Mouse (Mus musculus) kidney, postnatal 36 days (tissue): ENCODE measurements around the gene Pigu.

Experiments
- DNase-seq, 2 experiments: peaks; one replicate each; pipeline ENCODE4 v3.0.0; 2021 to 2022; ENCODE audit warnings: mixed read lengths in 2 of 2

The Pigu gene

DNA sequence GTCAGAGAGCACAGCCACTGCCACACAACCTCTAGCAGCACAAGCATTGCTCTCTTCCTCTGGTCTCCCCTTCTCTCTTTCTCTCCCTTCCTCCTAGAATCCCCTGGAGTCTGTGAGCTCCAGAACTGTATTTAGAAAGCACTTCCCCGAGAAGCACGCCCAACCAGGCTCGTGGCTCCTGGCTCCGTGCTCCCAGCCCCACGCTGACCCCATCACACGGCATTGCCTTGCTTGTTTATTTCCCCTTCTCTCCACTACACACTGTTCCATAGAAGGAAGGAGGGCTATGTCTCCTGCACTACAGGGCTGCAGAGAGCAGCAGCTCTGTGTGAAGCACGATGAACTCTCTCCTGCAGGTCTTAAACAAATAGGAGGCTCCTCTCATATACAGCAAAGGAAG is 72.6 kb downstream of the Pigu start:
- no peak for DNase-seq

DNA sequence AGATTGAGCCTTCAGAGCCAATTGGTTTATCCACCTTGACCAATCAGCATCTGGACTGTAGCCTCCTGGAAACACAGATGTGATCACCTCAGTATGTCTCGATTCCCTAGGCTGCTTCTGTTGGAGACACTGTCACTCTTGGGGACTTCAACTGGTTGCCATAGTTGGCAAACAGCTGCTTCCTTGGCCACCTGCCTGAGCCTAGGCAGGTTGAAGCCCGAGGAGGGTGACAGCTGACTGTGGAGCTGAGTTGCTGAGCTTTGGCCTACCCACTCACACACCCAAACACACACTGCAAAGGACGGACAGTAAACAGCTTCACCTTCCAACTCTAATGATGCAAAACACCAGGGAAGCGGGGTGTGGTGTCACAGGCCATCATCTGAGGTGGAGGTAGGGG is 73.4 kb downstream of the Pigu start:
- no peak for DNase-seq

DNA sequence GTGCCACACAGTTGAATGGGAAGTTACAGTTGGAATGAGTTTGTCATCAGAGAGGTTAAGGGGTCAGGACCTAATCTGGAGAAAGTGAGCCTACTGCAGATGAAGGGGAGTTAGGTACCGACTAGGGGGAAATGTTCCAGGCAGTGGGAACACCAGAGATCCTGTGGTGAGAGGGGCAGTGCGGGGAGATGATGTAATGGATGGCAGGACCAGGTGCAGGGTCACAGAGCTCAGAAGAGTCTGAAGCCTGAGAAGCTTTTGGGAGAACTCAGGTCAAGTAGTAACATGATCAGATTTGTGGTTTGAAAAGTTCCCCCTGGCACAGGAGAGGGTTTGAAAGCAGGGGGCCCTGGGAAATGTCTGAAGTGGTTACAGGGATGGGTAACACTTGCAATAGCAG is 77.1 kb downstream of the Pigu start:
- DNase-seq = no peak

DNA sequence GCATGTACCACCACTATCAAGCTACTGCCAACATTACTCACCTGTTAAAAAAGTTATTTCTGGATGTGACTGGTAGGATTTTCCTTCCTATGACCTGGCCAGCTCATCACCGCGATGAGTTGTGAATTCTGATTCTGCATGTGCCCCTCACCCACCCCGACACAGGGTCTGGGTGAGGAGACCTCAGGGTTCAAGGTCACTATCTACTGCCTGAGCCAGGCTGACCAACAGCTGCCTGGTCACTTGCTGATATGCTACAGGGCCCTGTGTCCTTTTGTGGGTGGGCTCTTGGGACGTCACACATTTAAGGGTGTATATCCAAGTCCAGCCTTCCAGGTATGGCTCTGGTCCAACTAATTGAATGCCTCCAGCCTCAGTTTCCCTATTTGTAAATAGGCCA is 78.1 kb downstream of the Pigu start:
- no peak for DNase-seq

DNA sequence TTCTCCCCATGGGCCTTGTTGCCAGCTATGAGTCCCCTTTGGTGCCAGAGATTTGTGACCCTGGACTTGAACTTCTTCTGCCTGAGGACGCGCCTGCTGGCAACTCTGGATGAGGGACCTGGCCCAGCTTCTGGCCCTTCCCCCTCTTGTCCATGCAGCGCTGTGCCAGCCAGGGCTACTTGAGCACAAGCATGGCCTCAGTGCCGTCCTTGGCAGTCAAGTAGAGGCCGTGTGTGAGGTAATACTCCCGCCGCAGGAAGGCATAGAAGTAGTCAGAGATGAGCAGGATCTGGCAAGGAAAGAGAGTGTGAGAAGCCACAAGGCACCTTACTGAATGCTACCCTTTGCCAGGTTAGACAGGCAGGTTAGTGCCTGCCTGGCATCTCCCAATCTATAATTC is 78.9 kb downstream of the Pigu start:
- peak in 1 of 2 experiments; percentile 17 for DNase-seq

DNA sequence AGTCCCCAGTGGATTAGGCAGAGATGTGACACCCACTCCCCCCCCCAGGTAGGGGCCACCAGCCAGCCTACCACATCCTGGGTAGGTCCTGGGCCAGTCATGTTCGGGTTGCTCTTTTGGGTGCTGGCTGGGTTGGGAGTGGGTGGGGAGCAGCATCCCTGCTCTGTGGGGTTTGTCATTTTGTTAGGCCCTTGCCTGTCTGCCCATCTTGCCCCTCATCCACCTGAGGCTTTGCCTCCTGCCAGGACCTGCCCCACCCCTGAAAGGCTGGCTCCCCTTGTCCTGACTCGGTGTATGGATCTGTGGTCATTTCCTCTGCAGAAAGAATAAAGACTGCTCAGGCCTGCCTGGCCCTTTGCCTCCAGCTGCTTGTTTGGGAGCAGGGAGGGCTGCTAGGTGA is 79.5 kb downstream of the Pigu start:
- DNase-seq = no peak

DNA sequence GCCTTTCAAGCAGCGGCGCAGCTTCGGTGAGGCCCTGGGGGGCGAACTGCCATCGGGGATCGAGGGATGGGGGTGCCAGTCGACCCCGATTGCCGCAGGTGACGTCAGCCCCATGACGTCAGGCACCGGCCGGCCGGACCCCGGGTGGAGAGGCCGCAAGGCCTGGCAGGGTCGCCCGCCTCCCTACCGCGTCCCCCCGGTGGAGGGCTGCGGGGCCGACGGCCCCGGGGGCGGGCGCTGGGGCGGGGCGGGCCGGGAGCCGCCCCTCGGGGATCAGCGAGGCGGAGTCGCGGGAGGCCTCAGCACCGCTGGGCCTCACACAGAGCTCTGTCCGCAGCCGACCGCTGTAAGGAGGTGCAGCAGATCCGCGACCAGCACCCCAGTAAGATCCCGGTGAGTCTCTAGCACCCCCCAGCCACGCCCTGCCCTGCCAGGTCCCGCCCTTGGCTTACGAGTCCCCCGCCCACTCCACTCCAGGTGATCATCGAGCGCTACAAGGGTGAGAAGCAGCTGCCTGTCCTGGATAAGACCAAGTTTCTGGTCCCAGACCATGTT is 80.5 kb downstream of the Pigu start:
- peak; percentile 66 to 80 for DNase-seq

DNA sequence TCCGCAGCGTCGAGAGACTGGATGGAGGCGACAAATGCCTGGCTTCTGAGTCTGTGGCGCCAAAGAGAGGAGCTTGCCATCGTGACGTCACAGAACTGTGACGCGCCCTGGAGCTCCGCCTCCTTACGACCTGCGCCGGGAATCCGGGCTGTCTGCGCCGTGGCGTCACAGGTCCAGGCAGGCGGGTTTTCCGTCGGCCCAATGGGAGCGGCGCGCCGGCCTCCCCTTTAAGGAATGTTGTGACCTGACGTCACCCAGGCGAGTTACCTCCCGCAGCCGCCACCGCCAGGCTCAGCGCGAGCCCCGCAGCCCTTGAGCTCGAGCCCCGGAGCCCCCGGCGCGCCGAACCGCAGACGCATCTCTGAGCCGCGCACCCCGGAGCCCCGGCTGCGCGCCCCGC is 81.0 kb downstream of the Pigu start, which contains the start of gene Map1lc3a:
Map1lc3a (plus strand) TSS at position 103 of the 400 bp plus-strand sequence.
- peak; percentile 98 for DNase-seq

DNA sequence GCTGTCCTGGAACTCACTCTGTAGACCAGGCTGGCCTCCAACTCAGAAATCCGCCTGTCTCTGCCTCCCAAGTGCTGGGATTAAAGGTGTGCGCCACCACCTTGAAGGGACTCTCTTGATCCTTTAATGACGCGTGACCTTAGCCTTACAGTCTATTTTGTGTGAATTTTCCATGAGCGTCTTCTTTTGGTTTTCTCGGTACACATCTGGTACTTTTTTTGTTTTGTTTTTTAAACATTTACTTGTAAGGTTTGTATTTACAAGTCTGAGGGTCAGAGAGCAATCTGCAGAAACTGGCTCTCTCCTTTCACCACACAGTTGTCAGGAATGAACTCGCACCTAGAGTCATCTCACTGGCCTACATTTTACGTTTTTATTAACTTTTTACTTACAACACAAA is 83.6 kb downstream of the Pigu start:
- DNase-seq = peak in 1 of 2 experiments; percentile 29

DNA sequence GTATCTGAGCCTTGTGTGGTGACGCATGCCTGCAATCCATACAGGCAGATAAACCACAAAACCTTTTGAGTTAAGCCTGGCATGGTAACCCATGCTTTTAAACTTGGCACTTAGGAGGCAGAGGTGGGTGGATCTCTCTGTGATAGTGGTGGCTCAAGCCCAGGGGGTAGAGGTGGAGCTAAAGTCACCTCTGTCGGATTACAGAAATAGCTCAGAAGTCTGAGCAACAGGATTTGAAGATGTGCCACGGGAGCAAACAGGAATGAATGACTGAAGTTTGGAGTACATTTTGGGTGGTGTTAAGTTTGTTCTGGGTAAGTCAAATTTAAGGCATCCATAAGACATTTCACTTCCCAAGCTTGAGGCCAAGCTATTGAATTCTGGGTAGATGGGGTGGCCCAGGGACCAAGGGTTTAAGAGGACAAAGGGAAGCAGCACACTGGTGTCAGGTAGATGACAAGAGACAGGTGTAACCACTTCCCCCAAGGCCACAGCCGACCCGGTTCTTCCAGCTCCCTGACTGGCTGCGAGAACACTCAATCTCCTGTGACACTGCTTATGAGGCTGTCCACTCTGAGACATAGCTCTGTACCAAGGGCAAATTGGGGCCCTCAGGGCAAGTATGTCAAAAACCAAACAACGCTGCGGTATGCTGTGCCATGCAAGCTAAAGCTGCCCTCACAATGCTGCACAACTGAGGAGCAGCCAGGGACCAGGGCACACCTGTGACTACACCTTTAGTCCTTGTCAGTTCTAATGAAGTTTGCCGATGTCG is 84.6 kb downstream of the Pigu start:
- no peak for DNase-seq

DNA sequence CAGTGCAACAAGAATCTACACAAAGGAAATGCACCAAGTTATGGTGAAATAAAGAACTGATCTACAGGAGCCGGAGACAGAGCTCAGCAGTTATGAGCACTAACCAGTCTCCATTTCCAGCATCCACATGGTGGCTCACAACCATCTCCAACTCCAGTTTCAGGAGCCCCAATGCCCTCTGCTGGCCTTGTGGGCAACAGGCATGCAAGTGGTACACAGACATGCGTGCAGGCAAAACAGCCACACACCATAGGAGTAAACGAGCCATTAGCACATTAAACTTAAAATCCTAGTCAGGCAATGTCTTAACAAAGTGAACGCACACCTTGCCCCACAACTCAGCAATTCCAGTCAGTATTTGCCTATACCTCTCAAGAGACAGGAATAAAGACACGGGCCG is 85.3 kb downstream of the Pigu start:
- peak in 1 of 2 experiments; percentile 41 for DNase-seq

DNA sequence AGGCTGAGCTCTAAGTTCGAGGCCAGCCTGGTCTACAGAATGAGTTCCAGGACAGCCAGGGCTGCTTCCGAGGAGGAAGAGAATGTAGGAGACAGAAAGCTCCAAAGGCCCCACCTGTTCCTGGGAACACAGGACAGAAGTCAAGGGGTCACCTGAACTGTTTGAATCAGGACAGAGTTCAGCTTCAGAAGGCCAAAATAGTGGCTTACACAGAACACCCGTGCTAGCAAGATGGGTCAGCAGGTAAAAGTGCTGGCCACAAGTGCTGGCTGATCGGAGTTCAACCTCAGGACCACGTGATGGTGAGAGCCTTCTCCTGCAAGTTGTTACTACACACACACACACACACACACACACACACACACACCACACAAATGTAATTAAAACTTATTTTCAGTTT is 90.3 kb downstream of the Pigu start:
- DNase-seq = peak; percentile 68 to 69

DNA sequence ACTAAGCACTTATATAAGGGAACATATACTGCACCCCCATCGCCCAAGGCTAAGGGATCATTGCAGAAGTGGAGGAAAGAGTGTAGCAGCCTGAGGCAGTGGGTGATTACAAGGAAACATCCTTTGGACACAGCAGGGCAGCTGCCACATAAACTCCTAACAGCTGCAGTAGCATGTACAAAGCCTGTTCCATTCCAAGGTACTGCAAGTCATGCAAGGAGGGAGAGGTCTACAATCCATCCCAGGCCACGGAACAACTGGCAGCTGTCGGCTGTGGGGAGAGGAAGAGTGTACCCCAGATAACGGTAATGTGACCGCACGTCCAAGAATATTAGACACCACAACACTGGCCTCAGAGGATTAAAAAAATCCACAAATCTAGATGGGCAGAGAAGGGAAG is 91.7 kb downstream of the Pigu start:
- no peak for DNase-seq

DNA sequence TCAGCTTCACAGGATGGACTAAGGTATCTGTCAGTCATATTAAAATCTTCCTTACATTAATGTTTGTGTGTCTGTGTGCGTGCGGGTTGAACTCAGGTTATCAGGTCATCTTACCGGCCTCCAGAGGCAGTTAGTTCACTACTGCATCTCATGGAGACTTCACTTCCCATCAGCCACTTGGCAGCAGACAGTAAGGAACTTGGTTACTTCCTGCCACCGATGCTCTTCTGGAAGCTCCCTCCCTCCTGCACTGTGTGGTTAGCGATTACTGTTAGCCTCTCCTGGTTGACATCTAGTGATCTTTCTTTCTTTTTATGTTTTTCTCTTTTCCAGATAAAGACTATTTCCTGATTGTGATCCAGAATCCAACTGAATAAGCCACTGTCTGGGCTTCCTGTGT is 107.6 kb downstream of the Pigu start:
- no peak for DNase-seq

DNA sequence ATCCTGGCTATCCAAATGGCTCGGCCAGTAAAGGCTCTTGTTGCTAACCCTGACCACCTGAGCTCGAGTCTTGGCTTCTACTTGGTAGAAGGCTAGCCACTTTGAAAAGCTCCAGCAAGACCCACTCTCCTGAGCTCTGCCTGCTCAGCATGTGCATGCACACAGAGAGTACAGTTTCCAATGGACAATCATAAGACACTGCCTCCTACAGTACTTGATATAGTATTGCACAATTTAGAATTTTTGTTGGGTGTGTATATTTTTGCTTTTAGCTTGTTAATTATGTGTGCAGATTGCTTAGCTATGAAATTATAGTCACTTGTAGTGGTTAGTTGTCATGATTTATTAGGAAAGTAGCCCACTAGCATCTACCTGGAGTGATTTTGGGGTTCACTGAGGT is 108.5 kb downstream of the Pigu start:
- DNase-seq = no peak

DNA sequence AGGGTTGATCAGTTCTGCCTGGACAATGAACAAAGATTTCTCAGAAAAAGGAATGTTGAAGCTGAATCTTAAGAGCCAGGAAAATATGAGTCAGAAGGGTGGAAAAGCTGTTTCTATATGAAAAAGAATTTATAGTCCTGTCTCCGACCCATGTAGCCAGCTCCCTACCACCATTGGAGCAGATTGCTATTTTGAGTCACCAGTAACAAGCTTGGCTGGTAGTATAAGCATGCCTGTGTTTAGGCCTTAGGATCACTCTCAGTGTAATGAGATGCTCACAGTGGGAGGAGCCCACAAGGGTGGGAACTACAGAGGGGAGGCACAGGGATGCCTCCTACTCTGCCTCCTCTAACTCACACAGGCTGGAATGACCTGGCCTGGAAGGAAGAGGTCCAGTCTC is 109.0 kb downstream of the Pigu start:
- DNase-seq = no peak

DNA sequence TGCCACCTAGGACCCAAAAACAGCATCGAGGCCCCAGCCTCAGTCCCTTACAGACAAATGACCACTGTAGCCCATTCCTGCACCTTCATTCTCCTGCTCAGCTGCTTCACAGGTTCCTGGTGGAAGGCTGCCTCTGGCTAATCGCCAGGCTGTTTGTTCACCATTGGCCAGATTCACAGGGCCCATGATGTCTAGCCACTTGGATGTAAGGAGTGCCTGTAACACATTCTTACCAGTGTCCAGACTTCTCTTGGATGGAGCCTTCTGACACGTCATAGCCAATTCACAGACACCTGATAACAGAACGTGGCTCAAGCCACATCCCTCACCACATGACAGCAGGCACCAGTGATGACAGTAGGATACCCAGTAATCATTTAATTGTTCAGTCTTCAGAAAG is 111.0 kb downstream of the Pigu start:
- no peak for DNase-seq

DNA sequence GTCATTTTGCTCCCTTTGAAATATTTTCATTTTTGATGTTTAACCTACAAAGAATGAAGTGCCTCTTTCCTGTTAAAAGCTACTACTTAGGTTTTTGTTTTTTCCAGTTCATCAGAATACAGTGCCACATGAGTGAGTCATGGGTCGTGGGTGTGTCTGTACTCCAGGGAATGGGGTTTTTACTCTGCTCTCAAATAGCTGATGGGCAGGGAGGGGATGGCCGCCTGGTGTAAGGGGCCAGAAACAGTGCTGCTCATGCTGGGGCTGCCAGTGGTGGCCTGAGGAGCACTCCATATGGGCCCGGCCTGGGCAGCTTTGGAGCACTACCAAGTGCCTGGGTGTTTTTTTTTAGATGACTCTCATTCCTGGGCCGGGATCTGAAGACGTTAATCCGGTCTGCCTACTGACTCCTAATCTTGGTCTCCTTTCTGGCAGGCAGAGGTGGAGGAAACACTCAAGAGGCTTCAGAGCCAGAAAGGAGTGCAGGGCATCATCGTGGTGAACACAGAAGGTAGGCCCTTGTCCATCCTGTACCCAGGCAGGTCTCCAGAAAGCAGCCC is 114.9 kb downstream of the Pigu start:
- no peak for DNase-seq

DNA sequence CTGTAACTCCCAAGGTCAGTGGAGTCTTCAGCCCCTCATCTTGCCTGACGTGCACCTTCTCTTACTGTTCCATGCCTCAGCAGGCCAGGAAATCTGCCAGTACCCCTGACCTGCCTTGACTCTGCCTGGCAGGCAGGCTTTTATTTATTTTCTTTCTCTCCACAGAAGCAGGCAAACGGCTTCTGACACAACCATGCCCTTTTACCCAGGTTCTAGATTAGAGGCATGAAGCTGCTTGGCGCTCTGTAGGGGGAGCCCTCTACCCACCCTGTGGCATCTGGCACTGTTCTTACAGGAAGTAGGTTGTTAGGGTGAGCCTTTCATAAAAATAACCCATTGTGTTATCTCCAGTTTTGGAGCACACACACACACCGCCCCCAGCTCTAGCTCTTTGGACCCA is 116.3 kb downstream of the Pigu start:
- peak; percentile 39 to 63 for DNase-seq

DNA sequence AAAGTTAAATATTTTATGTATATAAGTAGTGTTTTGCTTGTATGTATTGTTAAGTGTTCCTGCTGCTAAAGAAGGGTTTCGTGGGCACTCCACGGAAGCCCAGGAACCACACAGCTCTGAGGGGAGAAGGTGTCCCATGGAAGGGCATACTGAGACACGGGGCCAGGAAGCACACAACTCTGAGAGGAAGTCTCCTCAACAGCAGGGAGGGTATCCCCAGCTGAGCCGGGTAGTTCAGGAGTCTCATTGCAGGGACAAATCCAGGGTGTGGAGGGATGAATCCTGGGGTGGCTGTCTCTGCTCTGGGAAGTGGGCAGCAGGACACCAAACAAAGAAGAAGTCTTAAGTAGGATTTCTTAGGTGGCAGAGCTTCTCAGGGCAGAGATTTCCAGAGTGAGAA is 120.0 kb downstream of the Pigu start:
- DNase-seq = no peak

DNA sequence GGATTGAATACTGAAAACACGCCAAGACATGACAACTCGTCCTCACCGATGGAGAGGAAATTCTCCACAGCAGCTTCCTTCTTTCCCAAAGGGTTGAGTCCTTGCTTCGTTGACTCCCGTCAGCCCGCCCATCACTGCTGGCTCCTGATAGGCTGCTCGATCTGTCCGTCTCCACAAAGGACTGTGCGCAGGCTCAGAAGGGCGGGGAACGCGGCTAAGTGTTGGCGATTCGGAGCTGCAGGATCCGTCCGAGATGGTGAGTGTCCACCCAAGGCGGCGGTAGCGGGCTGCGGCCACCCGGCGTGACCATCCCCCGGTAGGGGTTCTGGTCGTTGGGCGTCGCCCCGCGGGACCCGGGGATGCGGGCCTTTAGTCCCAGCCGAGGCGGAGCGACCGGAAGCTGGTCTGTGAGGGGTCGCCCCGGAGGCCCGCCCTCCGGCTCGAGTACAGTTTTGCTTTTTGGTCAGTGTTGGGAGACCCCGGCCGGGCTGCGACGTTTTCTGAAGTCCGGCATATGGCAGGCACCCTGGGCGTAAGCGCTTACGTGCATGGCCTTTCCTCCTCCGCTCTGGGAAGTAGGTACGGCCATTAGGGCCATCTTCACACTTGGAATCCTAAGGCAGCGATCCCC is 120.8 kb downstream of the Pigu start, which contains the start of gene Dynlrb1:
Dynlrb1 (plus strand) TSS at position 172 of the 631 bp plus-strand sequence.
- peak; percentile 99 to 100 for DNase-seq

DNA sequence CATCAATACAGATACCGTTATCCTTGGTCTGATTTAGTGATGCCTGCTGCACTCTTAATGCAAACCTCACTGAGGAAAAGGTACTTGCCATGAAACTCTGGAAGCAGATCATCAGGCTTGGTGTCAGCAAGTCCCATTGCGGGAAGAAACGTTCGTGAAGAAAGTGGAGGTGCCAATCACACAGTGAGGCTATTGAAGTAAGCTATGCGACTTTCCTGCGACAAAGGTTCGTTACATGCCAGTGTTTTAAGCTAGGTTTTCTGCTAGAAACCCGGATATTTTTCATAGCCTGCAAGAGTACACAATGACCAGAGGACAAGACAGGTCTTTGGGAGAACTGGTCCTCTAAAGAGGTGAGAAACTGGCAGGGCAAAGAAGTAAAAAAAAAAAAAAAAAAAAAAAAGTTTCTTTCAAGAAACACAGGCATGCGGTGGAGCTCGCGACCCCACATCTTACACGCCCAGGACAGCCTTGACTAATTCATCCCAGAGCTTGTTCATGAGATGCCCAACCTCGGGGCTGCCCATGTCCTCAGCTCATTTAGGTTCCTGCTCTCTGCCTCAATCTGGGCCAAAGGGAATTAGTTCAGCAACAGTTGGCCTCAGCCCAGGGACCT is 121.4 kb downstream of the Pigu start:
- DNase-seq = no peak
